8 mouse cellular contexts compared by ENCODE assay signal in the genomic region with DNA sequence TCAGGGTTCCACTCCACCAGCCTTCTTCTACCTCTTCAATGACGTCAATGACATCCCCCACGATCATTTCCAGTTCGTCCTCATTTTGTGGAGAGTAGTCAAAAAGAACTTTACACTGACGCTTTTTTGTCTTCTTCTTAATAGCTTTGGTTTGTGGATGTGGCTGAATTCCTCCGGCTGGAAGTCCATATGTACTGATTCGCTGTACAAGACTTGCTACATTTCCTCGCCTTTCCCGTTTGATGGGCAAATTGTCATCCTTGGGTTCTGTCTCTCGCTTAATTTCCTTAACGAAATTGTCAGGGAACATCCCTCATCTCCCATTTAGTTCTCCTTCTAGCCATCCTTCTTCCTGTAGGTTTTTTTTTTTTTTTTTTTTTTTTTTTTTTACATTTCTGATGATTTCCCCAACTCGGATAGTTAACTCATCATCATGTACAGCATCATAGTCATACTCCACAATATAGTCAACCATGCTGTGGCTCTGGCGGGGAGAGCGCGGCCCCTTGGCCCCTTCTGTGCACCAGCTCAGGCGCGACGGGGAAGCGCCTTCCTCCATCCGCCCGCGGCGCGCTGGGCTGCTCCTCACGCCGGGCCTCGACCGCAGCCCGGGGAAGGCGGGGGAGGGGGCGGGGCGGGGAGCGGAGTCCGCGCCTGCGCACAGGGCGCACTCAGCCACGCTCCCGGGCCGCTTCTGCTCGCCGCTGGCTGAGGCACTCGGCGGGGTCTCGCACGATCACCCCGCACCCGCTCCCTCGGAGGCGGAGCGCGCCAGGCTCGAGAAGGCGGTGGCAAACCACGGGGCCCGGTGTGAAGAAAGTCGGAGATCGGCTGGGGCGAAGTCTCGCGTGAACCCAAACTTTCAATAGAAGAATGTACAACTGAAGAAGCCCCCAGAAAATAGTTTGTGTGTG. TPM values are rescaled to one million over a fixed set of nuclear protein-coding genes. Genes with fewer than 3 reads are reported as not detected.
DNase-seq lines count a peak whose midpoint lies in the region; ATAC-seq lines count a peak whose summit lies in the region.

No protein-coding gene starts in this region.

- DNase-seq in cerebellum, postnatal 4 days (ENCODE audit: low spot score in 2 of 2): peak; percentile 47 to 74
- peak; percentile 79 for DNase-seq in gastrocnemius, postnatal 10 days
- peak; percentile 85 for DNase-seq in induced T-regulatory cell, adult 2 months (ENCODE audit: low read depth)
- DNase-seq in left cerebral cortex, postnatal 25 days (ENCODE audit: low spot score in 2 of 2): peak; percentile 64 to 67
- peak; percentile 77 for DNase-seq in mesoderm, embryonic 11.5 days (ENCODE audit: low read depth, low spot score)
- DNase-seq in right cerebral cortex, postnatal 25 days: peak; percentile 70
- DNase-seq in urinary bladder, postnatal 25 days (ENCODE audit: low spot score): peak; percentile 67

- intact Hi-C loops in left cerebral cortex, postnatal 25 days (cut with DNase I): no loop called here

- peak; percentile 89 for ATAC-seq in activated CD4-positive, CD25-positive, alpha-beta regulatory T cell, adult 4 months

RNA-seq across cellular contexts. Expression of gene Tiam2, which starts 12.4 kb away (rescaled TPM):
- polyA plus RNA-seq in activated CD4-positive, CD25-positive, alpha-beta regulatory T cell, adult 4 months (2017; shearing (Covaris generic)): 1 to 10 TPM; 1.0 to 1.7 TPM
- 1 to 10 TPM; 4.5 to 7.0 TPM for total RNA-seq in gastrocnemius, postnatal 10 days (2021)
- 10 to 100 TPM; 83.6 to 93.5 TPM for total RNA-seq in left cerebral cortex, postnatal 25 days (2021)

Comparison
In these comparisons a context has a peak if more than half of its experiments do, and no peak if none do; other contexts are left out.
1. Peak in every context shown above with its lines: DNase-seq and ATAC-seq.
2. RNA of gene Tiam2, which starts 12.4 kb away (total RNA-seq): 83.6 to 93.5 TPM in left cerebral cortex, postnatal 25 days; 4.5 to 7.0 TPM in gastrocnemius, postnatal 10 days; every median in the first group is over 10 times any median in the second.